Mouse (Mus musculus) heart, adult 9 months (tissue): Measurements from ENCODE around the gene Mmp27.

ENCODE experiments used
- DNase-seq, 2 experiments: peaks; one replicate each; pipeline ENCODE4 v3.0.0; 2022; ENCODE audit warnings: low spot score in 2 of 2

The Mmp27 gene

GRCm38 (mm10) chr9:7602982-7603742 is 32.0 kb downstream of the Mmp27 start:
- peak; percentile 6 to 35 for DNase-seq

- no peak for DNase-seq
Measured at GRCm38 (mm10) chr9:7604005-7604404, 32.8 kb downstream of the Mmp27 start.

- no peak for DNase-seq
Measured at GRCm38 (mm10) chr9:7605638-7606037, 34.4 kb downstream of the Mmp27 start.

GRCm38 (mm10) chr9:7622582-7622981 is 51.4 kb downstream of the Mmp27 start:
- no peak for DNase-seq

- DNase-seq = no peak
Measured at GRCm38 (mm10) chr9:7627931-7628330, 56.7 kb downstream of the Mmp27 start, which contains the start of gene Mmp20. Gene Mmp20 (plus strand): TSS chr9:7628231.
